Mouse (Mus musculus): Measurements from ENCODE around the gene Hoxa9. TPM values are rescaled to one million over a fixed set of nuclear protein-coding genes. Genes with fewer than 3 reads are reported as not detected.
A peak's percentile ranks its signal among the peaks of the same experiment; 100 is the strongest.

The Hoxa9 gene
- polyA plus RNA-seq, 1 experiment from 2014 or later: 151 TPM

GRCm38 (mm10) chr6:52178918-52179665 lies 51.8 kb downstream of the Hoxa9 start:
- Histone ChIP-seq H3K9ac (replicated peaks; ENCODE audit: low read depth, low read length) (peak overlapping the region; percentile 76), H3K4me2 (ENCODE audit: low read depth, low read length) (peak overlapping the region; percentile 90), H3K9me3 (ENCODE audit: control insufficient read depth, low read length) (no peaks in the 10 kb centered on the region), H3K27ac (ENCODE audit: low read depth, low read length) (peak overlapping the region; percentile 87), H3K4me3 (ENCODE audit: low read depth, low read length) (peak overlapping the region; percentile 38), H3K4me1 (ENCODE audit: control insufficient read depth, insufficient read depth, low read length) (peaks cover 68% of the 10 kb centered on the region), H3K27me3 (ENCODE audit: control insufficient read depth, insufficient read depth, low read length) (no peaks in the 10 kb centered on the region), H3K36me3 (ENCODE audit: control insufficient read depth, insufficient read depth, low read length) (peaks cover 8% of the 10 kb centered on the region; the same call in 1 of the 2 replicates)
- no peak for ATAC-seq (ENCODE audit: low read depth)
- 3% methylated on average over 4 of the region's 4 CpGs for WGBS

- peak overlapping the region; percentile 38 for H3K4me3 ChIP-seq (ENCODE audit: low read depth, low read length)
- 9% methylated on average over 9 of the region's 9 CpGs for WGBS
- peaks cover 4% of the 10 kb centered on the region; the same call in 1 of the 2 replicates for H3K36me3 ChIP-seq (ENCODE audit: control insufficient read depth, insufficient read depth, low read length)
- no peaks in the 10 kb centered on the region for H3K27me3 ChIP-seq (ENCODE audit: control insufficient read depth, insufficient read depth, low read length)
- no peaks in the 10 kb centered on the region for H3K9me3 ChIP-seq (ENCODE audit: control insufficient read depth, low read length)
- H3K9ac ChIP-seq (replicated peaks; ENCODE audit: low read depth, low read length): peak overlapping the region; percentile 76
- H3K4me2 ChIP-seq (ENCODE audit: low read depth, low read length): peak overlapping the region; percentile 90
- no peak for ATAC-seq (ENCODE audit: low read depth)
- H3K27ac ChIP-seq (ENCODE audit: low read depth, low read length): peak overlapping the region; percentile 87
- H3K4me1 ChIP-seq (ENCODE audit: control insufficient read depth, insufficient read depth, low read length): peaks cover 74% of the 10 kb centered on the region
Observed at GRCm38 (mm10) chr6:52177806-52178205, 53.1 kb downstream of the Hoxa9 start.

GRCm38 (mm10) chr6:52177061-52177735 lies 53.7 kb downstream of the Hoxa9 start, which contains the start of gene 5730596B20Rik:
TSS of gene 5730596B20Rik (plus strand) at chr6:52177498.
- 4% methylated on average over 36 of the region's 36 CpGs for WGBS
- Histone ChIP-seq H3K4me3 (ENCODE audit: low read depth, low read length) (peak within 1 kb of the TSS; percentile 38), H3K9ac (replicated peaks; ENCODE audit: low read depth, low read length) (peak within 1 kb of the TSS; percentile 76), H3K4me2 (ENCODE audit: low read depth, low read length) (peak within 1 kb of the TSS; percentile 90), H3K27ac (ENCODE audit: low read depth, low read length) (peak within 1 kb of the TSS; percentile 87), H3K4me1 (ENCODE audit: control insufficient read depth, insufficient read depth, low read length) (peaks cover 78% of the 10 kb centered on the region), H3K9me3 (ENCODE audit: control insufficient read depth, low read length) (no peaks in the 10 kb centered on the region), H3K27me3 (ENCODE audit: control insufficient read depth, insufficient read depth, low read length) (no peaks in the 10 kb centered on the region), H3K36me3 (ENCODE audit: control insufficient read depth, insufficient read depth, low read length) (peaks cover 4% of the 10 kb centered on the region; the same call in 1 of the 2 replicates)
- ATAC-seq (ENCODE audit: low read depth): peak; percentile 24; the same call in 1 of the 2 replicates

GRCm38 (mm10) chr6:52176391-52176790 lies 54.5 kb downstream of the Hoxa9 start:
- H3K4me2 ChIP-seq (ENCODE audit: low read depth, low read length): peak overlapping the region; percentile 90
- H3K4me1 ChIP-seq (ENCODE audit: control insufficient read depth, insufficient read depth, low read length): peaks cover 80% of the 10 kb centered on the region
- 2% methylated on average over 6 of the region's 6 CpGs for WGBS
- peak overlapping the region; percentile 87 for H3K27ac ChIP-seq (ENCODE audit: low read depth, low read length)
- no peaks in the 10 kb centered on the region for H3K27me3 ChIP-seq (ENCODE audit: control insufficient read depth, insufficient read depth, low read length)
- no peak for ATAC-seq (ENCODE audit: low read depth)
- H3K4me3 ChIP-seq (ENCODE audit: low read depth, low read length): peak overlapping the region; percentile 38
- H3K36me3 ChIP-seq (ENCODE audit: control insufficient read depth, insufficient read depth, low read length): peaks cover 4% of the 10 kb centered on the region; the same call in 1 of the 2 replicates
- H3K9me3 ChIP-seq (ENCODE audit: control insufficient read depth, low read length): no peaks in the 10 kb centered on the region
- peak overlapping the region; percentile 76 for H3K9ac ChIP-seq (replicated peaks; ENCODE audit: low read depth, low read length)

GRCm38 (mm10) chr6:52175864-52176263 lies 55.0 kb downstream of the Hoxa9 start:
- Histone ChIP-seq H3K27me3 (ENCODE audit: control insufficient read depth, insufficient read depth, low read length) (no peaks in the 10 kb centered on the region), H3K9me3 (ENCODE audit: control insufficient read depth, low read length) (no peaks in the 10 kb centered on the region), H3K4me2 (ENCODE audit: low read depth, low read length) (peak overlapping the region; percentile 90), H3K36me3 (ENCODE audit: control insufficient read depth, insufficient read depth, low read length) (peaks cover under 1% of the 10 kb centered on the region; the same call in 1 of the 2 replicates), H3K27ac (ENCODE audit: low read depth, low read length) (peak overlapping the region; percentile 87), H3K4me1 (ENCODE audit: control insufficient read depth, insufficient read depth, low read length) (peaks cover 84% of the 10 kb centered on the region), H3K9ac (replicated peaks; ENCODE audit: low read depth, low read length) (peak overlapping the region; percentile 76), H3K4me3 (ENCODE audit: low read depth, low read length) (peak overlapping the region; percentile 38)
- WGBS: 2% methylated on average over 19 of the region's 35 CpGs
- ATAC-seq (ENCODE audit: low read depth): peak; percentile 9; the same call in 1 of the 2 replicates

GRCm38 (mm10) chr6:52174968-52175751 lies 55.7 kb downstream of the Hoxa9 start:
- H3K9me3 ChIP-seq (ENCODE audit: control insufficient read depth, low read length): no peaks in the 10 kb centered on the region
- H3K4me2 ChIP-seq (ENCODE audit: low read depth, low read length): peak overlapping the region; percentile 90
- peak; percentile 13; the same call in 1 of the 2 replicates for ATAC-seq (ENCODE audit: low read depth)
- 2% methylated on average over 41 of the region's 41 CpGs for WGBS
- no peaks in the 10 kb centered on the region for H3K27me3 ChIP-seq (ENCODE audit: control insufficient read depth, insufficient read depth, low read length)
- no peaks in the 10 kb centered on the region; the same call in 1 of the 2 replicates for H3K36me3 ChIP-seq (ENCODE audit: control insufficient read depth, insufficient read depth, low read length)
- H3K4me3 ChIP-seq (ENCODE audit: low read depth, low read length): peak overlapping the region; percentile 38
- H3K27ac ChIP-seq (ENCODE audit: low read depth, low read length): peak overlapping the region; percentile 87
- peaks cover 84% of the 10 kb centered on the region for H3K4me1 ChIP-seq (ENCODE audit: control insufficient read depth, insufficient read depth, low read length)
- peak overlapping the region; percentile 76 for H3K9ac ChIP-seq (replicated peaks; ENCODE audit: low read depth, low read length)

- peak overlapping the region; percentile 93; the same call in 1 of the 2 replicates for H3K27ac ChIP-seq (ENCODE audit: low read depth, low read length)
- peaks cover 4% of the 10 kb centered on the region; the same call in 1 of the 2 replicates for H3K36me3 ChIP-seq (ENCODE audit: control insufficient read depth, insufficient read depth, low read length)
- H3K4me3 ChIP-seq (ENCODE audit: low read depth, low read length): peak overlapping the region; percentile 4; the same call in 1 of the 2 replicates
- no peak for ATAC-seq (ENCODE audit: low read depth)
- no peaks in the 10 kb centered on the region for H3K27me3 ChIP-seq (ENCODE audit: control insufficient read depth, insufficient read depth, low read length)
- peaks cover 83% of the 10 kb centered on the region for H3K4me1 ChIP-seq (ENCODE audit: control insufficient read depth, insufficient read depth, low read length)
- no peaks in the 10 kb centered on the region for H3K9me3 ChIP-seq (ENCODE audit: control insufficient read depth, low read length)
- 4% methylated on average over 4 of the region's 4 CpGs for WGBS
- H3K4me2 ChIP-seq (ENCODE audit: low read depth, low read length): peak overlapping the region; percentile 25; the same call in 1 of the 2 replicates
- H3K9ac ChIP-seq (replicated peaks; ENCODE audit: low read depth, low read length): no peak overlapping the region
Observed at GRCm38 (mm10) chr6:52173648-52174047, 57.2 kb downstream of the Hoxa9 start.
